Mouse (Mus musculus) kidney, embryonic 15.5 days (tissue): ENCODE results near the gene Anp32a. TPM values are rescaled to one million over a fixed set of nuclear protein-coding genes. Genes with fewer than 3 reads are reported as not detected.

ENCODE experiments used
- ATAC-seq: fragments of 200-750 bp; cut with Nextera tagmentation; replicated peaks from 2 replicates; pipeline ENCODE4 v1.8.0; 2017; ENCODE audit warnings: moderate TSS enrichment; ENCODE audit not compliant: low FRiP score
- H3K27ac ChIP-seq: fragments of 300-500 bp; sonication (generic); 2 replicates; pipeline ENCODE4 v1.5.1; 2015; ENCODE audit warnings: mild to moderate bottlenecking, inconsistent platforms
- H3K27me3 ChIP-seq: fragments of 300-500 bp; sonication (generic); 2 replicates; pipeline ENCODE4 v1.6.1; 2015; ENCODE audit warnings: inconsistent platforms
- H3K36me3 ChIP-seq: fragments of 300-500 bp; sonication (generic); 2 replicates; pipeline ENCODE4 v1.6.1; 2015; ENCODE audit warnings: inconsistent platforms
- H3K4me1 ChIP-seq: fragments of 300-500 bp; sonication (generic); 2 replicates; pipeline ENCODE4 v1.6.1; 2015; ENCODE audit warnings: inconsistent platforms
- H3K4me2 ChIP-seq: fragments of 300-500 bp; sonication (generic); 2 replicates; pipeline ENCODE4 v1.6.1; 2015; ENCODE audit warnings: moderate library complexity, mild to moderate bottlenecking, inconsistent platforms
- H3K4me3 ChIP-seq: fragments of 300-500 bp; sonication (generic); replicated peaks from 2 replicates; pipeline ENCODE4 v1.5.1; 2015; ENCODE audit warnings: mild to moderate bottlenecking, inconsistent platforms
- H3K9ac ChIP-seq: fragments of 300-500 bp; sonication (generic); 2 replicates; pipeline ENCODE4 v1.6.1; 2015; ENCODE audit warnings: mild to moderate bottlenecking, inconsistent platforms
- H3K9me3 ChIP-seq: fragments of 300-500 bp; sonication (generic); replicated peaks from 2 replicates; pipeline ENCODE4 v1.6.1; 2016; ENCODE audit warnings: inconsistent platforms
- WGBS: fragments of 180-500 bp; shearing (Covaris S2); methylation state at CpG from one replicate; pipeline ENCODE4 v1.1.7; 2015; ENCODE audit warnings: mixed read lengths; 5-methylcytosine and 5-hydroxymethylcytosine counted together
- polyA plus RNA-seq: library from polyadenylated mRNA; unstranded; fragments of >200 nt; fragmentation: Nextera tagmentation; extraction: Ambion mirVana; gene quantifications from 2 replicates; pipeline ENCODE4 v1.2.1, GENCODE M21; 2015

Anp32a gene
- polyA plus RNA-seq, 1 experiment from 2014 or later, result 225 TPM

GRCm38 (mm10) chr9:62371745-62372555 is 30.9 kb downstream of the Anp32a start:
- Histone ChIP-seq H3K27me3 (no peaks in the 10 kb centered on the region), H3K4me1 (peaks cover 71% of the 10 kb centered on the region), H3K4me2 (no peak overlapping the region), H3K27ac (0 out of 2 replicates have a peak overlapping the region, but pooled peaks have one; percentile 27), H3K9ac (no peak overlapping the region), H3K36me3 (peaks cover 55% of the 10 kb centered on the region), H3K4me3 (no peak overlapping the region), H3K9me3 (no peaks in the 10 kb centered on the region)
- 73% methylated on average over 16 of the region's 16 CpGs for WGBS
- ATAC-seq, result no peak

- Histone ChIP-seq H3K27me3 (no peaks in the 10 kb centered on the region), H3K4me2 (no peak overlapping the region), H3K9ac (no peak overlapping the region), H3K27ac (0 out of 2 replicates have a peak overlapping the region, but pooled peaks have one; percentile 27), H3K4me3 (no peak overlapping the region), H3K9me3 (no peaks in the 10 kb centered on the region), H3K4me1 (peaks cover 64% of the 10 kb centered on the region), H3K36me3 (peaks cover 62% of the 10 kb centered on the region)
- WGBS, result 79% methylated on average over 9 of the region's 9 CpGs
- no peak for ATAC-seq
Measured at GRCm38 (mm10) chr9:62372556-62373221, 31.6 kb downstream of the Anp32a start.

GRCm38 (mm10) chr9:62373222-62374123 is 32.4 kb downstream of the Anp32a start:
- Histone ChIP-seq H3K27me3 (no peaks in the 10 kb centered on the region), H3K9me3 (no peaks in the 10 kb centered on the region), H3K36me3 (peaks cover 70% of the 10 kb centered on the region), H3K4me1 (peaks cover 56% of the 10 kb centered on the region), H3K4me3 (no peak overlapping the region), H3K4me2 (no peak overlapping the region), H3K27ac (no peak overlapping the region), H3K9ac (no peak overlapping the region)
- WGBS, result 60% methylated on average over 18 of the region's 18 CpGs
- ATAC-seq, result no peak

GRCm38 (mm10) chr9:62374276-62374675 is 33.2 kb downstream of the Anp32a start:
- H3K4me3 ChIP-seq, result no peak overlapping the region
- peaks cover 48% of the 10 kb centered on the region for H3K4me1 ChIP-seq
- H3K36me3 ChIP-seq, result peaks cover 76% of the 10 kb centered on the region
- H3K9me3 ChIP-seq, result no peaks in the 10 kb centered on the region
- peak overlapping the region; percentile 32; the same call in 1 of the 2 replicates for H3K27ac ChIP-seq
- ATAC-seq, result no peak
- H3K27me3 ChIP-seq, result no peaks in the 10 kb centered on the region
- no peak overlapping the region for H3K4me2 ChIP-seq
- 77% methylated on average over 3 of the region's 3 CpGs for WGBS
- no peak overlapping the region for H3K9ac ChIP-seq

GRCm38 (mm10) chr9:62377897-62378296 is 36.8 kb downstream of the Anp32a start:
- Histone ChIP-seq H3K36me3 (peaks cover 76% of the 10 kb centered on the region), H3K4me3 (no peak overlapping the region), H3K27ac (no peak overlapping the region), H3K27me3 (no peaks in the 10 kb centered on the region), H3K9me3 (no peaks in the 10 kb centered on the region), H3K9ac (no peak overlapping the region), H3K4me1 (peaks cover 13% of the 10 kb centered on the region), H3K4me2 (no peak overlapping the region)
- no peak for ATAC-seq
- WGBS, result 90% methylated on average over 10 of the region's 10 CpGs

GRCm38 (mm10) chr9:62380351-62380750 is 39.3 kb downstream of the Anp32a start:
- Histone ChIP-seq H3K36me3 (peaks cover 53% of the 10 kb centered on the region), H3K9ac (no peak overlapping the region), H3K4me1 (no peaks in the 10 kb centered on the region), H3K27me3 (no peaks in the 10 kb centered on the region), H3K27ac (0 out of 2 replicates have a peak overlapping the region, but pooled peaks have one; percentile 34), H3K9me3 (no peaks in the 10 kb centered on the region), H3K4me2 (no peak overlapping the region), H3K4me3 (no peak overlapping the region)
- ATAC-seq, result no peak
- WGBS, result 61% methylated on average over 5 of the region's 5 CpGs

- H3K9ac ChIP-seq, result no peak overlapping the region
- 68% methylated on average over 8 of the region's 8 CpGs for WGBS
Measured at GRCm38 (mm10) chr9:62381402-62381913, 40.4 kb downstream of the Anp32a start.

GRCm38 (mm10) chr9:62382519-62383084 is 41.5 kb downstream of the Anp32a start:
- no peak for ATAC-seq
- H3K4me3 ChIP-seq, result no peak overlapping the region
- peaks cover 30% of the 10 kb centered on the region for H3K36me3 ChIP-seq
- H3K27me3 ChIP-seq, result no peaks in the 10 kb centered on the region
- no peak overlapping the region for H3K4me2 ChIP-seq
- 84% methylated on average over 10 of the region's 10 CpGs for WGBS
- H3K9ac ChIP-seq, result no peak overlapping the region
- no peaks in the 10 kb centered on the region for H3K4me1 ChIP-seq
- no peaks in the 10 kb centered on the region for H3K9me3 ChIP-seq
- H3K27ac ChIP-seq, result no peak overlapping the region

More at GRCm38 (mm10) chr9:62381402-62381913, 40.4 kb downstream of the Anp32a start:
- Histone ChIP-seq H3K4me1 (no peaks in the 10 kb centered on the region), H3K27ac (0 out of 2 replicates have a peak overlapping the region, but pooled peaks have one; percentile 34), H3K9me3 (no peaks in the 10 kb centered on the region), H3K4me3 (no peak overlapping the region), H3K27me3 (no peaks in the 10 kb centered on the region), H3K4me2 (no peak overlapping the region), H3K36me3 (peaks cover 42% of the 10 kb centered on the region)
- no peak for ATAC-seq

GRCm38 (mm10) chr9:62385062-62385461 is 44.0 kb downstream of the Anp32a start:
- Histone ChIP-seq H3K9me3 (no peaks in the 10 kb centered on the region), H3K9ac (no peak overlapping the region), H3K4me1 (no peaks in the 10 kb centered on the region), H3K4me2 (no peak overlapping the region), H3K27ac (no peak overlapping the region), H3K27me3 (no peaks in the 10 kb centered on the region), H3K4me3 (no peak overlapping the region), H3K36me3 (peaks cover 8% of the 10 kb centered on the region)
- 86% methylated on average over 6 of the region's 6 CpGs for WGBS
- no peak for ATAC-seq

- Histone ChIP-seq H3K27me3 (no peaks in the 10 kb centered on the region), H3K4me1 (no peaks in the 10 kb centered on the region), H3K9me3 (no peaks in the 10 kb centered on the region), H3K27ac (no peak overlapping the region), H3K9ac (no peak overlapping the region), H3K4me3 (no peak overlapping the region), H3K4me2 (no peak overlapping the region), H3K36me3 (no peaks in the 10 kb centered on the region)
- 82% methylated on average over 4 of the region's 4 CpGs for WGBS
- ATAC-seq, result no peak
Measured at GRCm38 (mm10) chr9:62385727-62386518, 44.8 kb downstream of the Anp32a start.
